Mouse (Mus musculus) forebrain, embryonic 11.5 days (tissue): ENCODE results near the gene Esr1. TPM values are rescaled to one million over a fixed set of nuclear protein-coding genes. Genes with fewer than 3 reads are reported as not detected.
A peak's percentile ranks its signal among the peaks of the same experiment; 100 is the strongest.

ENCODE experiments used
- ATAC-seq: fragments of 200-750 bp; cut with Nextera tagmentation; replicated peaks from 2 replicates; pipeline ENCODE4 v1.8.0; 2017; ENCODE audit warnings: moderate TSS enrichment; ENCODE audit not compliant: low FRiP score
- DNase-seq: peaks from one replicate; pipeline ENCODE4 v3.0.0-alpha.2; 2017; ENCODE audit warnings: low spot score
- H3K27ac ChIP-seq: fragments of 300-500 bp; sonication (generic); 2 replicates; pipeline ENCODE4 v1.5.1; 2014; ENCODE audit warnings: low read depth, low read length
- H3K27me3 ChIP-seq: fragments of 300-500 bp; sonication (generic); 2 replicates; pipeline ENCODE4 v1.6.1; 2014; ENCODE audit warnings: mild to moderate bottlenecking, low read length, mixed read lengths; ENCODE audit not compliant: control insufficient read depth, insufficient read depth
- H3K36me3 ChIP-seq: fragments of 300-500 bp; sonication (generic); 2 replicates; pipeline ENCODE4 v1.6.1; 2014; ENCODE audit warnings: mild to moderate bottlenecking, low read length, moderate library complexity, mixed read lengths; ENCODE audit not compliant: control insufficient read depth, insufficient read depth
- H3K4me1 ChIP-seq: fragments of 300-500 bp; sonication (generic); replicated peaks from 2 replicates; pipeline ENCODE4 v1.6.1; 2014; ENCODE audit warnings: low read length, mixed read lengths; ENCODE audit not compliant: control insufficient read depth, insufficient read depth
- H3K4me2 ChIP-seq: fragments of 300-500 bp; sonication (generic); 2 replicates; pipeline ENCODE4 v1.6.1; 2014; ENCODE audit warnings: low read depth, mild to moderate bottlenecking, low read length, moderate library complexity, mixed read lengths; ENCODE audit not compliant: severe bottlenecking
- H3K4me3 ChIP-seq: fragments of 300-500 bp; sonication (generic); 2 replicates; pipeline ENCODE4 v1.5.1; 2014; ENCODE audit warnings: low read depth, low read length
- H3K9ac ChIP-seq: fragments of 300-500 bp; sonication (generic); 2 replicates; pipeline ENCODE4 v1.6.1; 2014; ENCODE audit warnings: low read length
- H3K9me3 ChIP-seq: fragments of 300-500 bp; sonication (generic); 2 replicates; pipeline ENCODE4 v1.6.1; 2016; ENCODE audit warnings: low read length, mixed read lengths; ENCODE audit not compliant: control insufficient read depth
- WGBS: fragments of 180-500 bp; shearing (Covaris S2); extraction: QIAGEN DNeasy Blood & Tissue Kit; methylation state at CpG from one replicate; pipeline ENCODE4 v1.1.7; 2014; 5-methylcytosine and 5-hydroxymethylcytosine counted together
- polyA plus RNA-seq: library from polyadenylated mRNA; unstranded; fragments of >200 nt; fragmentation: Nextera tagmentation; extraction: Ambion mirVana; gene quantifications from 2 replicates; pipeline ENCODE4 v1.2.1, GENCODE M21; 2014

Esr1 gene
- polyA plus RNA-seq, 1 experiment from 2014 or later, result 0.13 TPM

GRCm38 (mm10) chr10:4849881-4850280, 238.5 kb downstream of the Esr1 start:
- no peaks in the 10 kb centered on the region for H3K4me1 ChIP-seq
- DNase-seq, result no peak
- no peak overlapping the region for H3K4me3 ChIP-seq
- H3K9me3 ChIP-seq, result no peaks in the 10 kb centered on the region
- WGBS, result 87% methylated on average over 3 of the region's 3 CpGs
- H3K9ac ChIP-seq, result no peak overlapping the region
- no peak overlapping the region for H3K4me2 ChIP-seq
- H3K27ac ChIP-seq, result no peak overlapping the region
- no peaks in the 10 kb centered on the region for H3K36me3 ChIP-seq
- H3K27me3 ChIP-seq, result no peaks in the 10 kb centered on the region
- ATAC-seq, result no peak

GRCm38 (mm10) chr10:4875076-4875737, 263.8 kb downstream of the Esr1 start:
- peak; percentile 92 for ATAC-seq
- Histone ChIP-seq H3K27me3 (no peaks in the 10 kb centered on the region), H3K4me1 (no peaks in the 10 kb centered on the region; the same call in 1 of the 2 replicates), H3K27ac (no peak overlapping the region), H3K9me3 (no peaks in the 10 kb centered on the region), H3K36me3 (no peaks in the 10 kb centered on the region), H3K4me2 (no peak overlapping the region), H3K9ac (no peak overlapping the region), H3K4me3 (no peak overlapping the region)
- 16% methylated on average over 8 of the region's 8 CpGs for WGBS
- no peak for DNase-seq

- H3K36me3 ChIP-seq, result no peaks in the 10 kb centered on the region
- no peak overlapping the region for H3K9ac ChIP-seq
- no peaks in the 10 kb centered on the region for H3K9me3 ChIP-seq
- no peak for ATAC-seq
- no peaks in the 10 kb centered on the region for H3K27me3 ChIP-seq
- H3K4me3 ChIP-seq, result no peak overlapping the region
- H3K4me1 ChIP-seq, result no peaks in the 10 kb centered on the region
- 78% methylated on average over 1 of the region's 1 CpGs for WGBS
- H3K4me2 ChIP-seq, result no peak overlapping the region
- H3K27ac ChIP-seq, result no peak overlapping the region
- no peak for DNase-seq
Measured at GRCm38 (mm10) chr10:4881391-4881790, 270.0 kb downstream of the Esr1 start.

GRCm38 (mm10) chr10:4885506-4885905, 274.1 kb downstream of the Esr1 start:
- 86% methylated on average over 3 of the region's 3 CpGs for WGBS
- ATAC-seq (no peak), DNase-seq (no peak)
- Histone ChIP-seq H3K27me3 (no peaks in the 10 kb centered on the region), H3K36me3 (no peaks in the 10 kb centered on the region), H3K4me2 (no peak overlapping the region), H3K27ac (no peak overlapping the region), H3K9ac (no peak overlapping the region), H3K4me1 (no peaks in the 10 kb centered on the region), H3K4me3 (no peak overlapping the region), H3K9me3 (no peaks in the 10 kb centered on the region)

DNA sequence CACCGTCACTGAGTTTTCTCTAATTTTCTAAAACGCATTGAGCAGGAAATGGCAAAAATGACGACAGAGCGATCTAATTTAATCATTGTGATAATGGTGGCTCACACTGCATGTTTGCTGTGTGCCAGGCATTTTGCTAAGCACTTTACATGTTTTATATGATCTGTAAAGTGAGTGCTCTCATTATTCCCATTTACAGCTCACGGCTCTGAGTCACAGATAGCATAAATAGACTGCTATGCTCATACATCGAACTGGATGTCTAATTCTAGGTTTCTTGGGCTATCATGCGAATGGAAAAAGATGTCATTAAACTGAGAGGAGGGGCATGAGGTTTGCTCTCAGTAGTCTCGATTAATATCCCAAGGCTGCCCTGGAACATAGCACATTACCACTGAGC, 274.6 kb downstream of the Esr1 start:
- H3K4me3 ChIP-seq, result no peak overlapping the region
- H3K4me1 ChIP-seq, result no peaks in the 10 kb centered on the region
- no peak overlapping the region for H3K27ac ChIP-seq
- no peak overlapping the region for H3K9ac ChIP-seq
- no peaks in the 10 kb centered on the region for H3K36me3 ChIP-seq
- WGBS, result 91% methylated on average over 8 of the region's 8 CpGs
- ATAC-seq (no peak), DNase-seq (no peak)
- H3K9me3 ChIP-seq, result no peaks in the 10 kb centered on the region
- no peak overlapping the region for H3K4me2 ChIP-seq
- H3K27me3 ChIP-seq, result no peaks in the 10 kb centered on the region

DNA sequence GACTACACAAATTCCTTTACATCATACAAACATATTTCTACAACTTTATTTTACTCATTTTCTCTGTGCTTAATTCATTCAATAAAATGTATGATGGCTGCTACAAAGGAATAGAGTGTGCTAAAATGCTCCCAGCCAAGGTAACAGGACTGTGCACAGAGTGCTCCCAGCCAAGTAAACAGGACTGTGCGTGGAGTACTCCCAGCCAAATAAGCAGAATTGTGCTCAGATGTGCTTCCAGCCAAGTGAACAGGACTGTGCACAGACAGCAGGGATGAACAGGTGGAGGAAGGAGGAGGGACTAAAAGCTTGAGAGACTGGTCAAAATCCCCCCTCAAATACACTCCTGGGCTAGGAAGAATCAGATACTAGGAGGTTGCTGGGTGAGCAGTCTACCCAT, 282.1 kb downstream of the Esr1 start:
- 50% methylated on average over 1 of the region's 1 CpGs for WGBS
- H3K9me3 ChIP-seq, result no peaks in the 10 kb centered on the region
- no peak overlapping the region for H3K9ac ChIP-seq
- no peaks in the 10 kb centered on the region for H3K4me1 ChIP-seq
- H3K36me3 ChIP-seq, result no peaks in the 10 kb centered on the region
- H3K27ac ChIP-seq, result no peak overlapping the region
- DNase-seq (no peak), ATAC-seq (no peak)
- H3K27me3 ChIP-seq, result no peaks in the 10 kb centered on the region
- H3K4me2 ChIP-seq, result no peak overlapping the region
- no peak overlapping the region for H3K4me3 ChIP-seq

DNA sequence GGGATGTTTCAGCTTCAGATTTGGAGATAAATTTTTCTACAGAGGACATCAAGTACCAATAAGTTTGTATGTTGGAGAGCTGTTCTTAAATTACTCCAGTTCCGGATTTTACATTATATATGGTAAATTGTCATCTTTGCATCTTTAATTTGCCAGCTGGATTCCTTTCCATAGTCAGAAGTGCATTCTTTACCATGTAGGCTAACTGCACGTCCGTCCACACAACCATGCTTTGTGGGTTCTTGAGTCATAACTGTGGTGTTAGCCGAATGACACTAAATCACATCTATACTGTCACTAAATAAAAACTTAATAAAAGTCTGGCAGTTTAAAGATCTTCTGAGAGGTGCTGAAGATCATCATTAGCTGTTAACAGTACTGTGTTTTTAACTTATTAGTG, 286.4 kb downstream of the Esr1 start:
- DNase-seq (no peak), ATAC-seq (no peak)
- Histone ChIP-seq H3K36me3 (no peaks in the 10 kb centered on the region), H3K27me3 (no peaks in the 10 kb centered on the region), H3K9me3 (no peaks in the 10 kb centered on the region), H3K4me2 (no peak overlapping the region), H3K9ac (no peak overlapping the region), H3K27ac (no peak overlapping the region), H3K4me1 (no peaks in the 10 kb centered on the region), H3K4me3 (no peak overlapping the region)
- WGBS, result 84% methylated on average over 4 of the region's 4 CpGs

DNA sequence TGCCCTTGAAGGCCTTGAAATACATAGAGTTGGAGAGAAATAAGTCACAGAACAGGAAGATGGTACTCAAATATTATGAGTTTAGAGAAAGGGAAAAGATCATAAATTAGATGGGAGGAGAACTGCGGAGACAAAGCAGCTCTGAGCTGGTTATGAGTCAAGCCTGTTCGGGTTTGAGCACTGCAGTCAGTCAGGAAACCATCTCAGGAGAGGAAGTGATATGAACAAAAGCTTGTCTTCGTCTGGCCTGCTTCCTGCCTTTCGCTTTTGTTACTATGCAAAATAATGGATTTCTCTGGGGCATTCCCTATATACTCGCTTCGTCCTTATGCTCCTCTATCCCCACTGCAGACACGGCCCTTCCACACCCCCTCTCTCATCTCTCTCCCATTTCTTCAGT, 288.9 kb downstream of the Esr1 start:
- 82% methylated on average over 7 of the region's 7 CpGs for WGBS
- Histone ChIP-seq H3K36me3 (no peaks in the 10 kb centered on the region), H3K9ac (no peak overlapping the region), H3K4me3 (no peak overlapping the region), H3K9me3 (no peaks in the 10 kb centered on the region), H3K27me3 (no peaks in the 10 kb centered on the region), H3K4me1 (no peaks in the 10 kb centered on the region), H3K27ac (no peak overlapping the region), H3K4me2 (no peak overlapping the region)
- ATAC-seq, result no peak
- DNase-seq, result no peak

DNA sequence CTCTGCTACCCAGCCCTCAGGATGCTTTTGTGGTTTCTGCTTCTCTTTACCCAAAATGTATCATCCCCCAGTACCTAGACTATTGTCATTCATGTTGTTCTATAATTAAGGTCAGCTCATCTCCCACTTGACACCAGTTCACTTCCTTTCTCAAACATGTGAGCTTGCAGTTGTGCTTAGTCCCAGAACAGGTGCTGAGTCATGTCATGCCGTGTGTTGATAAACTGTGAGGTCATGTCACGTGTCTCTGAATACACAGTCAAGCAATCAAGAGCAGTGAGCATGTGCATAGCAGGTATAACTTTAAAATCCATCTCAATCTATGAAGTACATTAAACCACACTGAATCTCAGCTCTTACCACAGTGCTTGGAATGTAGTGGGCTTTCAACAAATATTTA, 297.9 kb downstream of the Esr1 start:
- DNase-seq, result no peak
- no peak overlapping the region for H3K4me2 ChIP-seq
- no peaks in the 10 kb centered on the region for H3K27me3 ChIP-seq
- H3K4me1 ChIP-seq, result no peaks in the 10 kb centered on the region
- no peak for ATAC-seq
- H3K4me3 ChIP-seq, result no peak overlapping the region
- no peaks in the 10 kb centered on the region for H3K36me3 ChIP-seq
- WGBS, result 90% methylated on average over 2 of the region's 2 CpGs
- H3K9me3 ChIP-seq, result no peaks in the 10 kb centered on the region
- no peak overlapping the region for H3K9ac ChIP-seq
- H3K27ac ChIP-seq, result no peak overlapping the region
